Mouse (Mus musculus) CH12.LX (cell line): ENCODE results near the gene Unc5cl. TPM values are rescaled to one million over a fixed set of nuclear protein-coding genes. Genes with fewer than 3 reads are reported as not detected.

Experiments used
- DNase-seq: peaks from one replicate; pipeline ENCODE4 v3.0.0-alpha.2; 2013; ENCODE audit errors: extremely low read depth
- H3K27ac ChIP-seq: 2 replicates; pipeline ENCODE4 v1.5.1; 2012; ENCODE audit warnings: low read depth, mild to moderate bottlenecking, control low read depth, moderate library complexity; ENCODE audit not compliant: insufficient read depth
- H3K27me3 ChIP-seq: replicated peaks from 2 replicates; pipeline ENCODE3; 2012; ENCODE audit warnings: inconsistent platforms
- H3K36me3 ChIP-seq, 2 experiments: replicated peaks in 1 of 2; 2 replicates each; pipeline versions ENCODE3 to v1.6.1; 2012; ENCODE audit warnings: inconsistent platforms in 1 of 2, low read length in 1 of 2, mild to moderate bottlenecking in 1 of 2, mixed read lengths in 1 of 2, moderate library complexity in 1 of 2; ENCODE audit not compliant: control insufficient read depth in 1 of 2, insufficient read depth in 1 of 2
- H3K4me1 ChIP-seq, 2 experiments: 2 replicates each; pipeline ENCODE4 v1.6.1; 2012; ENCODE audit warnings: inconsistent platforms in 1 of 2, moderate library complexity in 1 of 2; ENCODE audit not compliant: insufficient read depth in 2 of 2, control insufficient read depth in 1 of 2
- H3K4me2 ChIP-seq: 2 replicates; pipeline ENCODE4 v1.6.1; 2012; ENCODE audit warnings: low read depth, mild to moderate bottlenecking, control low read depth; ENCODE audit not compliant: poor library complexity, insufficient read depth, severe bottlenecking
- H3K4me3 ChIP-seq, 3 experiments: fragments of 150-350 bp in 1 of 3; sonication (generic) in 1 of 3; replicated peaks in 1 of 3; 2 replicates each; pipeline versions ENCODE3 to v1.5.1; 2011 to 2012; ENCODE audit warnings: low read depth in 2 of 3, low read length in 2 of 3, mild to moderate bottlenecking in 2 of 3, moderate library complexity in 2 of 3, control low read depth in 1 of 3, improper control_type of control experiment in 1 of 3, inconsistent platforms in 1 of 3, mixed read lengths in 1 of 3; ENCODE audit not compliant: poor library complexity in 1 of 3
- H3K79me2 ChIP-seq: replicated peaks from 2 replicates; pipeline ENCODE4 v1.6.1; 2012; ENCODE audit warnings: mild to moderate bottlenecking, moderate library complexity; ENCODE audit not compliant: control insufficient read depth, poor library complexity, insufficient read depth, severe bottlenecking; ENCODE audit errors: extremely low read depth
- H3K9ac ChIP-seq: 2 replicates; pipeline ENCODE4 v1.6.1; 2012; ENCODE audit warnings: low read depth, mild to moderate bottlenecking, control low read depth, moderate library complexity; ENCODE audit not compliant: insufficient read depth
- H3K9me3 ChIP-seq: replicated peaks from 2 replicates; pipeline ENCODE3; 2012; ENCODE audit warnings: low read length, inconsistent platforms, mixed read lengths
- BHLHE40 ChIP-seq: IDR thresholded peaks from 2 replicates; pipeline ENCODE4 v1.6.1; 2011; ENCODE audit warnings: mild to moderate bottlenecking, low read depth, low read length, improper control_type of control experiment
- CHD2 ChIP-seq: IDR thresholded peaks from 2 replicates; pipeline ENCODE4 v1.6.1; 2011; ENCODE audit warnings: low read length, improper control_type of control experiment
- CTCF ChIP-seq, 2 experiments: IDR thresholded peaks in 1 of 2; conservative IDR thresholded peaks in 1 of 2; 2 replicates each; pipeline ENCODE4 v1.5.1; 2011 to 2012; ENCODE audit warnings: low read depth in 2 of 2, low read length in 2 of 2, improper control_type of control experiment in 1 of 2, inconsistent platforms in 1 of 2, mild to moderate bottlenecking in 1 of 2, moderate library complexity in 1 of 2
- E2F4 ChIP-seq: IDR thresholded peaks from 2 replicates; pipeline ENCODE4 v1.6.1; 2011; ENCODE audit warnings: low read depth, low read length, improper control_type of control experiment; ENCODE audit not compliant: insufficient replicate concordance
- ETS1 ChIP-seq: conservative IDR thresholded peaks from 2 replicates; pipeline ENCODE4 v1.6.1; 2012; ENCODE audit warnings: low read depth, mild to moderate bottlenecking, inconsistent platforms, low read length, improper control_type of control experiment, moderate library complexity
- GABPA ChIP-seq: IDR thresholded peaks from 2 replicates; pipeline ENCODE4 v1.6.1; 2012; ENCODE audit warnings: low read depth, low read length, improper control_type of control experiment, inconsistent platforms; ENCODE audit not compliant: insufficient replicate concordance
- JUN ChIP-seq: IDR thresholded peaks from 2 replicates; pipeline ENCODE4 v1.6.1; 2011; ENCODE audit warnings: low read depth, mild to moderate bottlenecking, low read length, improper control_type of control experiment, moderate library complexity; ENCODE audit not compliant: insufficient read depth
- MEF2A ChIP-seq: IDR thresholded peaks from 2 replicates; pipeline ENCODE4 v1.6.1; 2014; ENCODE audit warnings: low read depth, mild to moderate bottlenecking, inconsistent platforms, low read length, improper control_type of control experiment, borderline replicate concordance
- NELFE ChIP-seq: IDR thresholded peaks from 2 replicates; pipeline ENCODE4 v1.6.1; 2011; ENCODE audit warnings: low read depth, low read length, improper control_type of control experiment
- PAX5 ChIP-seq: IDR thresholded peaks from 2 replicates; pipeline ENCODE4 v1.6.1; 2012; ENCODE audit warnings: low read length, inconsistent platforms, mixed read lengths
- POLR2A ChIP-seq: IDR thresholded peaks from 2 replicates; pipeline ENCODE4 v1.6.1; 2011; ENCODE audit warnings: low read depth, mild to moderate bottlenecking, improper control_type of control experiment, low read length
- RAD21 ChIP-seq: IDR thresholded peaks from 2 replicates; pipeline ENCODE4 v1.6.1; 2011; ENCODE audit warnings: low read depth, mild to moderate bottlenecking, low read length, improper control_type of control experiment, moderate library complexity
- TBP ChIP-seq: conservative IDR thresholded peaks from 2 replicates; pipeline ENCODE4 v1.6.1; 2011; ENCODE audit warnings: low read depth, low read length, improper control_type of control experiment
- TCF12 ChIP-seq: IDR thresholded peaks from 2 replicates; pipeline ENCODE4 v1.6.1; 2014; ENCODE audit warnings: low read depth, mild to moderate bottlenecking, inconsistent platforms, low read length, improper control_type of control experiment
- ZKSCAN1 ChIP-seq: IDR thresholded peaks from 2 replicates; pipeline ENCODE4 v1.6.1; 2012; ENCODE audit warnings: low read depth, inconsistent platforms, low read length, improper control_type of control experiment, borderline replicate concordance
- ZNF384 ChIP-seq: IDR thresholded peaks from 2 replicates; pipeline ENCODE4 v1.6.1; 2012; ENCODE audit warnings: low read depth, low read length, improper control_type of control experiment, inconsistent platforms
- dilution Hi-C: fragments of 300-500 bp; cut with MboI; formaldehyde crosslinking; loops from 2 replicates; pipeline ENCODE4 v1.14.3; 2020; ENCODE audit warnings: low sequenced_read_pairs; ENCODE audit not compliant: extremely low pct_unique_long_range_greater_than_20kb, extremely low pct_ligation_motif_present
- in situ Hi-C: fragments of 300-500 bp; cut with MboI; formaldehyde crosslinking; loops from 3 replicates; pipeline ENCODE4 v1.14.3; 2019; ENCODE audit warnings: low sequenced_read_pairs, low pct_ligation_motif_present, low pct_unique_long_range_greater_than_20kb, mixed read lengths
- polyA plus RNA-seq: library from polyadenylated mRNA; unstranded; fragments of >175 nt; gene quantifications from 2 replicates; pipeline ENCODE4 v1.2.1, GENCODE M21; 2012; ENCODE audit warnings: low read depth; ENCODE audit not compliant: insufficient read length
- total RNA-seq, 2 experiments: library from RNA; depleted of rRNA; stranded (reverse); fragments of 300-350 nt in 1 of 2; fragments of >200 nt in 1 of 2; gene quantifications; 2 replicates each; pipeline ENCODE4 v1.2.3; 2012 to 2014

The Unc5cl gene
- total and polyA plus RNA-seq, 3 experiments = 0.09 to 0.21 TPM; not detected in 1

GRCm38 (mm10) chr17:48523056-48523455 is 68.4 kb downstream of the Unc5cl start:
- in situ Hi-C loops = no loop called here
- no peaks in the 10 kb centered on the region for H3K79me2 ChIP-seq

DNA sequence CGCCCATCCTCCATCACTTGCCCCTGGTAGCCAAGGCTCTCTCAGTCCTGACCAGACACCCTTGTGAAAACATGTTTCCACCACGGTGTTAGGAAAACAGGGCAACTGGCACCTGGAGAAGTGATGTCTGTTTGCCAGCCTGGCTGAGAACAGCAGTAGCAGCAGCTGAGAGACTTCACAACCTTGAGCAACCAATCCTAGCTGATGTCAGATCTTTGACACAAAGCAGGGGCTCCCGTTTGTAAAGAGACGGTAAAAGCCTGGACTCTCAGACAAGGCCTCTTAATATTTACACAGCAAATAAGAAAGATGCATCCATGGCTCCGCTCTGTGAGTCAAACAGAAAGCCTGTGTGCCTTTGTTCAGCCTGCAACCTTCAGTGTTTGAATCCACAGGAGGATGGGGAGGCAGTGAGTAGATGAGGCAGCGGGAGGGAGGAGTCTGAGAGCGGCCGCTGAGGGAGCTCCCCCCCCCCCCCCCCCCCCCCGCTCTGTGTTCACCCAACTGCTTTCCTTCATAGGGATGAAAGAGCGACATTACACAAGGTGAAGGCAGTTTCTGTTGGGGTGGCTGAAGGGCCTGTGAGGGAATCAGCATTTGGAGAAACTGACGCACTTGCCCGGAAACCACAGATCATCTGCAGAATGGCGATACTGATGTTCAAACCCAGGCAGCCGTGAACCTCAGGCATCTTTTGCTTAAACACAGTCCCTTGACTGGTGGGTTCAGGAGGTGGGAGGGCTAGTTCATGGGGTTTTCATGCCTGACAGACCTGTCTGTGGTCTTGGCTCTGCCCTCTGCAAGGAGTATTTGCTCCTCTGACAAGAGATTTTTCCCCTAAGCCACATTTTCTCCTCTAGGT is 79.4 kb downstream of the Unc5cl start:
- TF ChIP-seq RAD21 = no peak
- TF ChIP-seq CHD2 = no peak
- no peak for TF ChIP-seq TCF12
- no peak for TF ChIP-seq JUN
- no peak for TF ChIP-seq ZKSCAN1
- no peak for TF ChIP-seq GABPA
- no peak for TF ChIP-seq ZNF384
- TF ChIP-seq ETS1 = no peak
- no peak for TF ChIP-seq BHLHE40
- Histone ChIP-seq H3K36me3 (no peaks in the 10 kb centered on the region), H3K4me3 (no peak overlapping the region), H3K27me3 (no peaks in the 10 kb centered on the region), H3K27ac (no peak overlapping the region), H3K4me1 (no peaks in the 10 kb centered on the region), H3K79me2 (no peaks in the 10 kb centered on the region), H3K4me2 (no peak overlapping the region), H3K9ac (no peak overlapping the region), H3K9me3 (peaks cover 25% of the 10 kb centered on the region)
- dilution Hi-C loops = no loop called here
- in situ Hi-C loops = no loop called here
- peak; percentile 19 for DNase-seq

More at GRCm38 (mm10) chr17:48523056-48523455, 68.4 kb downstream of the Unc5cl start:
- no peak for DNase-seq
- Histone ChIP-seq H3K27me3 (no peaks in the 10 kb centered on the region), H3K27ac (no peak overlapping the region), H3K36me3 (no peaks in the 10 kb centered on the region), H3K4me2 (no peak overlapping the region), H3K9ac (no peak overlapping the region), H3K9me3 (peaks cover 29% of the 10 kb centered on the region), H3K4me3 (no peak overlapping the region), H3K4me1 (no peaks in the 10 kb centered on the region)
- no peak for TF ChIP-seq MEF2A
- no peak for TF ChIP-seq GABPA
- TF ChIP-seq CTCF (conservative IDR thresholded peaks at IDR 0.05 in 1 of 2, IDR thresholded peaks at IDR 0.05 in 1 of 2; ENCODE audit: low read depth in 2 of 2, low read length in 2 of 2) = no peak
- no peak for TF ChIP-seq POLR2A
- TF ChIP-seq NELFE = no peak
- TF ChIP-seq ZKSCAN1 = no peak
- no peak for TF ChIP-seq TBP
- no peak for TF ChIP-seq E2F4
- TF ChIP-seq RAD21 = no peak
- no peak for TF ChIP-seq PAX5
- dilution Hi-C loops = no loop called here
